Mouse (Mus musculus): ENCODE results near the gene Fuom. TPM values are rescaled to one million over a fixed set of nuclear protein-coding genes. Genes with fewer than 3 reads are reported as not detected.

Gene Fuom
- 21.5 TPM for polyA plus RNA-seq (2012; fragmentation: generic; extraction: Trizol)
- long read RNA-seq, experiment 1, transcript Fuom-201 (6 exons, 685 nt), result major isoform, 5 of 11 reads
- long read RNA-seq, experiment 1, partial matches to known transcripts, result 2 of 11 reads
- long read RNA-seq, experiment 1, other reads (novel, unspliced or antisense), result 1 of 11 reads
- long read RNA-seq, experiment 2, partial matches to known transcripts, result 0 of 2 reads
- long read RNA-seq, experiment 2, other reads (novel, unspliced or antisense), result 1 of 2 reads

GRCm38 (mm10) chr7:140101993-140102860, at the start of gene Fuom:
Fuom (minus strand) TSS chr7:140102441.
- Histone ChIP-seq H3K36me3 (ENCODE audit: control insufficient read depth, insufficient read depth) (peaks cover 8% of the 10 kb centered on the region), H3ac (ENCODE audit: control insufficient read depth, insufficient read length, low read depth) (peak within 1 kb of the TSS; percentile 28), H3K79me3 (ENCODE audit: low read depth) (no peaks in the 10 kb centered on the region), H3K4me3 (ENCODE audit: insufficient read depth, poor library complexity, severe bottlenecking) (no peak within 1 kb of the TSS), H3K79me2 (ENCODE audit: control insufficient read depth, insufficient read depth) (no peaks in the 10 kb centered on the region), H3K27me3 (ENCODE audit: control insufficient read depth, insufficient read depth, insufficient read length) (no peaks in the 10 kb centered on the region)
- TF ChIP-seq CEBPB (IDR thresholded peaks at IDR 0.05; ENCODE audit: low read depth), result no peak
- TF ChIP-seq MYOD1 (IDR thresholded peaks at IDR 0.05; ENCODE audit: control insufficient read depth, insufficient read length, low read depth), result no peak
- no peak for TF ChIP-seq MYOG (IDR thresholded peaks at IDR 0.05; ENCODE audit: control insufficient read depth, extremely low read depth, insufficient read length)
- no peak for TF ChIP-seq CTCF (IDR thresholded peaks at IDR 0.05; ENCODE audit: control insufficient read depth, insufficient read depth, insufficient read length)
- TF ChIP-seq FOSL1 (IDR thresholded peaks at IDR 0.05; ENCODE audit: insufficient read depth, low read length, poor library complexity, severe bottlenecking), result no peak
- no peak for TF ChIP-seq MAX (IDR thresholded peaks at IDR 0.05)
- no peak for TF ChIP-seq USF1 (IDR thresholded peaks at IDR 0.05; ENCODE audit: low read depth)

- Histone ChIP-seq H3ac (ENCODE audit: control insufficient read depth, insufficient read length, low read depth) (no peak overlapping the region), H3K79me2 (ENCODE audit: control insufficient read depth, insufficient read depth) (no peaks in the 10 kb centered on the region), H3K4me3 (ENCODE audit: insufficient read depth, poor library complexity, severe bottlenecking) (no peak overlapping the region), H3K36me3 (ENCODE audit: control insufficient read depth, insufficient read depth) (peaks cover 3% of the 10 kb centered on the region), H3K79me3 (ENCODE audit: low read depth) (no peaks in the 10 kb centered on the region), H3K27me3 (ENCODE audit: control insufficient read depth, insufficient read depth, insufficient read length) (no peaks in the 10 kb centered on the region)
- TF ChIP-seq USF1 (IDR thresholded peaks at IDR 0.05; ENCODE audit: low read depth) (no peak), FOSL1 (IDR thresholded peaks at IDR 0.05; ENCODE audit: insufficient read depth, low read length, poor library complexity, severe bottlenecking) (no peak)
Measured at GRCm38 (mm10) chr7:140144550-140144949, 42.3 kb upstream of the Fuom start.

DNA sequence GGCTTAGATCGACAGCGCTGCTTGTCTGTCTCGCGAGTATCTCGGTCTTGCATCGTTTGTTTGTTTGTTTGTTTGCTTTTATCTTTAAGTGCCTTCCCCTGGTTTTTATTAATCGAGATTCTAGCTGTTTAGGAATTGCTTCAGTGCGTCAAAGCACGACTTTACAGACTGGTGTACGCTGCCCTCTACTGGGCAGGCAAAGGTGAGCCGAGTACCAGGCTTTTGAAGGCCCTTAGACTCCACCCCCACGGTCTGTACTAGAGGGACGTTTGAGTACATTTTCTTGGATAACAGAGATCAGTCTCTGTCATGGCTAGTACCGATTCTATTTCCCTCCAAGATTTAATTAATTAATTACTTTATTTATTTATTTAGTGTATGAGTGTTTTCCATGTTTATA, 39.1 kb upstream of the Fuom start:
- no peaks in the 10 kb centered on the region for H3K36me3 ChIP-seq (ENCODE audit: control insufficient read depth, insufficient read depth)
- H3K79me3 ChIP-seq (ENCODE audit: low read depth), result no peaks in the 10 kb centered on the region
- no peaks in the 10 kb centered on the region for H3K27me3 ChIP-seq (ENCODE audit: control insufficient read depth, insufficient read depth, insufficient read length)
- TF ChIP-seq USF1 (IDR thresholded peaks at IDR 0.05; ENCODE audit: low read depth) (no peak), CEBPB (IDR thresholded peaks at IDR 0.05; ENCODE audit: low read depth) (no peak), CTCF (IDR thresholded peaks at IDR 0.05; ENCODE audit: control insufficient read depth, insufficient read depth, insufficient read length) (peak; percentile 39), FOSL1 (IDR thresholded peaks at IDR 0.05; ENCODE audit: insufficient read depth, low read length, poor library complexity, severe bottlenecking) (no peak), MAX (IDR thresholded peaks at IDR 0.05) (no peak), MYOG (IDR thresholded peaks at IDR 0.05; ENCODE audit: control insufficient read depth, extremely low read depth, insufficient read length) (no peak), MYOD1 (IDR thresholded peaks at IDR 0.05; ENCODE audit: control insufficient read depth, insufficient read length, low read depth) (no peak)
- no peaks in the 10 kb centered on the region for H3K79me2 ChIP-seq (ENCODE audit: control insufficient read depth, insufficient read depth)
- no peak overlapping the region for H3K4me3 ChIP-seq (ENCODE audit: insufficient read depth, poor library complexity, severe bottlenecking)
- no peak overlapping the region for H3ac ChIP-seq (ENCODE audit: control insufficient read depth, insufficient read length, low read depth)

DNA sequence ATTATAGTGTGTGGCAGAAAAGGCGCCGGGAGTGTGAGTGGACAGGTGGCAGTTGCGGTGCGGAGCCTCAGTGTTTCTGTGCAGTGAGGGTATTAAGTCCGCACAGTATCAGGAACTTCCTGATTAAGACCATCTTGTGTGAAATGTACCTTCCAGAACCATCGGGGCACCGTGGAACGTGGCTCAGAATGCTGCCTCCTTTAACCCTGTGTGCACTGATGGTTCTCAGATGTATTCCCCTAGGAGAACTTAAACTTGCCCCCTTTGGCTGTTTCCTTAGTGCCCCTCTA, 35.7 kb upstream of the Fuom start:
- no peaks in the 10 kb centered on the region for H3K79me2 ChIP-seq (ENCODE audit: control insufficient read depth, insufficient read depth)
- no peaks in the 10 kb centered on the region for H3K36me3 ChIP-seq (ENCODE audit: control insufficient read depth, insufficient read depth)
- no peak for TF ChIP-seq USF1 (IDR thresholded peaks at IDR 0.05; ENCODE audit: low read depth)
- no peaks in the 10 kb centered on the region for H3K27me3 ChIP-seq (ENCODE audit: control insufficient read depth, insufficient read depth, insufficient read length)
- no peaks in the 10 kb centered on the region for H3K79me3 ChIP-seq (ENCODE audit: low read depth)
- H3K4me3 ChIP-seq (ENCODE audit: insufficient read depth, poor library complexity, severe bottlenecking), result peak overlapping the region; percentile 52
- H3ac ChIP-seq (ENCODE audit: control insufficient read depth, insufficient read length, low read depth), result peak overlapping the region; percentile 95

DNA sequence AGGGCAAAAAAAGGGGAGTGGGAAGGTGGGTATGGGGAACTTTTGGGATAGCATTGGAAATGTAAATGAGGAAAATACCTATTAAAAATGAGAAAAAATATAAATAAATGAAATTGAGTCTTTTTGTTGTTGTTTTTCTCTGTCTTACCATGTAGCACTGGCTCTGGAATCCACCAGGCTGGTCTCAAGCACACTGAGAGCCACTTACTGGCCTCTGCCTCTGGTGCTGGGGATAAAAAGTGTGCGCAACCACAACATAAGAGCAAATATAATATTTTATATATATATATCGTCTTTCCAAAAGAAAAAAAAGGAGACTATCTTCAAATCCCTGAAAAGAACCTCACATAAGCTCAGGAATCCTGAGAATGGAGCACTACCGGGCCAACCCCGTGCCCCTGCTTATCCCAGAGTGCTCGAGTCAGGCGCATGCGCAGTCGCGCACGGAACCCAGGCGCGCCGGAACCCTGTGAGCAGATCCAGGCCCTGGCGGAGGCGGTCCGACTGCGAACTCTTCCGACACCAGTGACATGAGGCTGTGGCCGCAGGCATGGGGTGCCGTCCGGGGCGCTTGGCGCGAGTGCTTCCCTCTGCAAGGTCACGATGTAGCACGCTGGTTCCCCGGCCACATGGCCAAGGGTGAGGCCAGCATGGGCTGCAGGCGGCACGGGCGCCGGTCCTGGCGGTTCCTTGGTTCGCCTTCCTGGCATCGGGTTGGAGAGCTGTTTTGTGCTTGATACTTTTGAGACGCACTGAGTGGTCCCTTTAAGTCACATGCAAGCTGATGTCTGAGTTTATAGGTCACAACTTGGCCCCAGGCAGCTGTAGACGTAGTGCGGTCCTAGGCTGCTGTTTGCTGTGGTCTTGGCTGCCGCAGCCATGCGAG, 35.1 kb upstream of the Fuom start, which contains the start of gene Mtg1:
TSS of gene Mtg1 (plus strand) at position 430 of the 886 bp plus-strand sequence.
- Histone ChIP-seq H3K79me2 (ENCODE audit: control insufficient read depth, insufficient read depth) (no peaks in the 10 kb centered on the region), H3ac (ENCODE audit: control insufficient read depth, insufficient read length, low read depth) (peak within 1 kb of the TSS; percentile 95), H3K36me3 (ENCODE audit: control insufficient read depth, insufficient read depth) (no peaks in the 10 kb centered on the region), H3K4me3 (ENCODE audit: insufficient read depth, poor library complexity, severe bottlenecking) (peak within 1 kb of the TSS; percentile 52), H3K79me3 (ENCODE audit: low read depth) (no peaks in the 10 kb centered on the region), H3K27me3 (ENCODE audit: control insufficient read depth, insufficient read depth, insufficient read length) (no peaks in the 10 kb centered on the region)
- TF ChIP-seq USF1 (IDR thresholded peaks at IDR 0.05; ENCODE audit: low read depth) (peak; percentile 12), CEBPB (IDR thresholded peaks at IDR 0.05; ENCODE audit: low read depth) (no peak), MAX (IDR thresholded peaks at IDR 0.05) (peak; percentile 92)
